Mouse (Mus musculus) MEL (cell line): ENCODE measurements around the gene Gm16181. TPM values are rescaled to one million over a fixed set of nuclear protein-coding genes. Genes with fewer than 3 reads are reported as not detected.

ENCODE experiments used
- DNase-seq: peaks from one replicate; pipeline ENCODE4 v3.0.0; 2011; ENCODE audit warnings: low read depth, low spot score
- H3K27ac ChIP-seq: 2 replicates; pipeline ENCODE4 v1.5.1; 2012; ENCODE audit warnings: low read depth, mild to moderate bottlenecking, control low read depth, low read length, moderate library complexity; ENCODE audit not compliant: control insufficient read depth
- H3K27me3 ChIP-seq, 2 experiments: fragments of 150-350 bp in 1 of 2; sonication (generic) in 1 of 2; 2 replicates each; pipeline ENCODE4 v1.6.1; 2012; ENCODE audit warnings: low read length in 2 of 2, mild to moderate bottlenecking in 2 of 2, improper control_type of control experiment in 1 of 2, moderate library complexity in 1 of 2; ENCODE audit not compliant: insufficient read depth in 2 of 2, control insufficient read depth in 1 of 2
- H3K36me3 ChIP-seq, 2 experiments: 2 replicates each; pipeline ENCODE4 v1.6.1; 2012 to 2014; ENCODE audit warnings: low read length in 2 of 2, improper control_type of control experiment in 1 of 2, inconsistent platforms in 1 of 2, mild to moderate bottlenecking in 1 of 2; ENCODE audit not compliant: insufficient read depth in 2 of 2, control insufficient read depth in 1 of 2
- H3K4me1 ChIP-seq, 2 experiments: fragments of 150-350 bp in 1 of 2; sonication (generic) in 1 of 2; 2 replicates each; pipeline ENCODE4 v1.6.1; 2012; ENCODE audit warnings: low read length in 2 of 2, improper control_type of control experiment in 1 of 2, mild to moderate bottlenecking in 1 of 2; ENCODE audit not compliant: insufficient read depth in 2 of 2, control insufficient read depth in 1 of 2
- H3K4me3 ChIP-seq, 2 experiments: fragments of 150-350 bp in 1 of 2; sonication (generic) in 1 of 2; 2 replicates each; pipeline ENCODE4 v1.5.1; 2012; ENCODE audit warnings: low read depth in 2 of 2, low read length in 2 of 2, mild to moderate bottlenecking in 2 of 2, moderate library complexity in 2 of 2, control low read depth in 1 of 2, improper control_type of control experiment in 1 of 2; ENCODE audit not compliant: control insufficient read depth in 1 of 2, insufficient read depth in 1 of 2
- H3K79me2 ChIP-seq: 2 replicates; pipeline ENCODE4 v1.6.1; 2012; ENCODE audit warnings: mild to moderate bottlenecking, low read length, moderate library complexity; ENCODE audit not compliant: control insufficient read depth, poor library complexity, insufficient read depth
- H3K9ac ChIP-seq: 2 replicates; pipeline ENCODE4 v1.6.1; 2012; ENCODE audit warnings: low read depth, mild to moderate bottlenecking, control low read depth, low read length, moderate library complexity; ENCODE audit not compliant: control insufficient read depth, poor library complexity, severe bottlenecking
- H3K9me3 ChIP-seq: fragments of 150-350 bp; sonication (generic); replicated peaks from 2 replicates; pipeline ENCODE4 v1.6.1; 2012; ENCODE audit warnings: mild to moderate bottlenecking, low read length, improper control_type of control experiment, moderate library complexity; ENCODE audit not compliant: insufficient read depth
- CTCF ChIP-seq, 3 experiments: IDR thresholded peaks in 2 of 3; conservative IDR thresholded peaks in 1 of 3; 2 replicates each; pipeline ENCODE4 v1.5.1; 2011 to 2012; ENCODE audit warnings: low read length in 3 of 3, low read depth in 2 of 3, mild to moderate bottlenecking in 2 of 3, improper control_type of control experiment in 1 of 3, inconsistent platforms in 1 of 3, mixed read lengths in 1 of 3, moderate library complexity in 1 of 3; ENCODE audit not compliant: control insufficient read depth in 1 of 3, insufficient read depth in 1 of 3, poor library complexity in 1 of 3, severe bottlenecking in 1 of 3
- ELF1 ChIP-seq: IDR thresholded peaks from 2 replicates; pipeline ENCODE4 v1.6.1; 2014; ENCODE audit warnings: low read depth, mild to moderate bottlenecking, inconsistent platforms, low read length, improper control_type of control experiment, moderate library complexity
- EP300 ChIP-seq, 2 experiments: IDR thresholded peaks; 2 replicates each; pipeline ENCODE4 v1.6.1; 2011; ENCODE audit warnings: improper control_type of control experiment in 2 of 2, low read length in 2 of 2, low read depth in 1 of 2, mild to moderate bottlenecking in 1 of 2
- ETS1 ChIP-seq: IDR thresholded peaks from 2 replicates; pipeline ENCODE4 v1.6.1; 2012; ENCODE audit warnings: low read depth, mild to moderate bottlenecking, inconsistent platforms, low read length, improper control_type of control experiment, moderate library complexity
- GABPA ChIP-seq: IDR thresholded peaks from 2 replicates; pipeline ENCODE4 v1.6.1; 2012; ENCODE audit warnings: low read depth, mild to moderate bottlenecking, inconsistent platforms, low read length, improper control_type of control experiment, moderate library complexity
- GATA1 ChIP-seq: IDR thresholded peaks from 2 replicates; pipeline ENCODE4 v1.6.1; 2011; ENCODE audit warnings: low read depth, low read length, improper control_type of control experiment
- HCFC1 ChIP-seq: IDR thresholded peaks from 2 replicates; pipeline ENCODE4 v1.6.1; 2012; ENCODE audit warnings: low read depth, mild to moderate bottlenecking, inconsistent platforms, low read length, improper control_type of control experiment, moderate library complexity
- JUND ChIP-seq: IDR thresholded peaks from 2 replicates; pipeline ENCODE4 v1.6.1; 2011; ENCODE audit warnings: low read depth, mild to moderate bottlenecking, improper control_type of control experiment, low read length
- KAT2A ChIP-seq: conservative IDR thresholded peaks from 2 replicates; pipeline ENCODE4 v1.6.1; 2012; ENCODE audit warnings: low read depth, low read length, improper control_type of control experiment, inconsistent platforms
- MAX ChIP-seq: IDR thresholded peaks from 2 replicates; pipeline ENCODE4 v1.6.1; 2011; ENCODE audit warnings: low read length, improper control_type of control experiment
- MAZ ChIP-seq: IDR thresholded peaks from 2 replicates; pipeline ENCODE4 v1.6.1; 2012; ENCODE audit warnings: low read depth, mild to moderate bottlenecking, inconsistent platforms, low read length, improper control_type of control experiment
- MXI1 ChIP-seq: IDR thresholded peaks from 2 replicates; pipeline ENCODE4 v1.6.1; 2011; ENCODE audit warnings: mild to moderate bottlenecking, low read depth, low read length, improper control_type of control experiment
- MYB ChIP-seq: IDR thresholded peaks from 2 replicates; pipeline ENCODE4 v1.6.1; 2011; ENCODE audit warnings: mild to moderate bottlenecking, low read depth, low read length, improper control_type of control experiment
- MYC ChIP-seq: IDR thresholded peaks from 2 replicates; pipeline ENCODE4 v1.6.1; 2011; ENCODE audit warnings: low read depth, mild to moderate bottlenecking, low read length, improper control_type of control experiment, moderate library complexity
- NELFE ChIP-seq: IDR thresholded peaks from 2 replicates; pipeline ENCODE4 v1.6.1; 2011; ENCODE audit warnings: low read depth, low read length, improper control_type of control experiment
- NRF1 ChIP-seq: IDR thresholded peaks from 2 replicates; pipeline ENCODE4 v1.6.1; 2014; ENCODE audit warnings: low read depth, mild to moderate bottlenecking, inconsistent platforms, low read length, improper control_type of control experiment, moderate library complexity; ENCODE audit not compliant: poor library complexity, insufficient read depth, severe bottlenecking
- POLR2A ChIP-seq, 2 experiments: IDR thresholded peaks; 2 replicates each; pipeline ENCODE4 v1.6.1; 2011 to 2012; ENCODE audit warnings: low read length in 2 of 2, mild to moderate bottlenecking in 2 of 2, control low read depth in 1 of 2, improper control_type of control experiment in 1 of 2, low read depth in 1 of 2, moderate library complexity in 1 of 2; ENCODE audit not compliant: control insufficient read depth in 1 of 2, insufficient read depth in 1 of 2, poor library complexity in 1 of 2
- POLR2AphosphoS2 ChIP-seq: IDR thresholded peaks from 2 replicates; pipeline ENCODE4 v1.6.1; 2011; ENCODE audit warnings: low read length, improper control_type of control experiment
- SIN3A ChIP-seq: IDR thresholded peaks from 2 replicates; pipeline ENCODE4 v1.6.1; 2012; ENCODE audit warnings: low read length, improper control_type of control experiment, inconsistent platforms
- SMC3 ChIP-seq: IDR thresholded peaks from 2 replicates; pipeline ENCODE4 v1.6.1; 2011; ENCODE audit warnings: low read depth, low read length, improper control_type of control experiment
- TBP ChIP-seq: IDR thresholded peaks from 2 replicates; pipeline ENCODE4 v1.8.0; 2011; ENCODE audit warnings: low read depth, low read length, improper control_type of control experiment
- TCF12 ChIP-seq: IDR thresholded peaks from 2 replicates; pipeline ENCODE4 v1.6.1; 2014; ENCODE audit warnings: low read depth, mild to moderate bottlenecking, inconsistent platforms, low read length, improper control_type of control experiment, moderate library complexity
- UBTF ChIP-seq: IDR thresholded peaks from 2 replicates; pipeline ENCODE4 v1.6.1; 2012; ENCODE audit warnings: low read depth, mild to moderate bottlenecking, inconsistent platforms, low read length, improper control_type of control experiment, moderate library complexity, borderline replicate concordance; ENCODE audit not compliant: insufficient read depth
- USF2 ChIP-seq, 2 experiments: IDR thresholded peaks; 2 replicates each; pipeline ENCODE4 v1.6.1; 2011 to 2012; ENCODE audit warnings: improper control_type of control experiment in 2 of 2, low read length in 2 of 2, borderline replicate concordance in 1 of 2, inconsistent platforms in 1 of 2, low read depth in 1 of 2, mild to moderate bottlenecking in 1 of 2; ENCODE audit not compliant: insufficient read depth in 1 of 2
- ZMIZ1 ChIP-seq: IDR thresholded peaks from 2 replicates; pipeline ENCODE4 v1.6.1; 2012; ENCODE audit warnings: low read depth, mild to moderate bottlenecking, inconsistent platforms, low read length, improper control_type of control experiment, moderate library complexity
- ZNF384 ChIP-seq: IDR thresholded peaks from 2 replicates; pipeline ENCODE4 v1.6.1; 2012; ENCODE audit warnings: low read depth, mild to moderate bottlenecking, inconsistent platforms, low read length, improper control_type of control experiment
- polyA plus RNA-seq, 2 experiments: library from polyadenylated mRNA; stranded (reverse) in 1 of 2; unstranded in 1 of 2; fragments of >175 nt in 1 of 2; fragments of >200 nt in 1 of 2; gene quantifications; 2 replicates each; pipeline versions ENCODE4 v1.2.1 to v1.2.4; 2012; ENCODE audit warnings: low replicate concordance in 2 of 2, low read depth in 1 of 2; ENCODE audit not compliant: insufficient read length in 2 of 2, insufficient read depth in 1 of 2, missing spikeins in 1 of 2
- total RNA-seq: library from RNA; depleted of rRNA; stranded (reverse); fragments of 300-350 nt; gene quantifications from 2 replicates; pipeline ENCODE4 v1.2.3, GENCODE M21; 2012

Gm16181 gene
- total and polyA plus RNA-seq, 3 experiments: 0.58 TPM; not detected in 2

GRCm38 (mm10) chr17:35242015-35242941 is 21.6 kb downstream of the Gm16181 start:
- peak overlapping the region; percentile 96 for H3K9ac ChIP-seq
- peaks cover 57% of the 10 kb centered on the region for H3K79me2 ChIP-seq
- H3K27ac ChIP-seq: peak overlapping the region; percentile 94
- H3K27me3 ChIP-seq: no peaks in the 10 kb centered on the region
- H3K9me3 ChIP-seq: no peaks in the 10 kb centered on the region
- H3K4me1 ChIP-seq: peaks cover 5 to 28% of the 10 kb centered on the region in 2 experiments; a peak in 3 of 4 replicates
- peak; percentile 89 for DNase-seq
- peaks cover 25 to 31% of the 10 kb centered on the region in 2 experiments for H3K36me3 ChIP-seq
- TF ChIP-seq HCFC1 (no peak), ZMIZ1 (peak; percentile 33; the same call in 1 of the 2 replicates), ZNF384 (no peak), JUND (no peak), KAT2A (no peak), MAZ (0 out of 2 replicates have a peak, but pooled peaks have one; percentile 1), SIN3A (peak; percentile 88), TBP (peak; percentile 94), EP300 (IDR thresholded peaks at IDR 0.05; ENCODE audit: low read depth in 1 of 2, low read length in 2 of 2) (no peak), NRF1 (peak; percentile 52; the same call in 1 of the 2 replicates), MYC (peak; percentile 84), USF2 (IDR thresholded peaks at IDR 0.05; ENCODE audit: borderline replicate concordance in 1 of 2, insufficient read depth in 1 of 2, low read depth in 1 of 2, low read length in 2 of 2) (no peak), NELFE (peak; percentile 77), MAX (peak; percentile 74), POLR2AphosphoS2 (peak; percentile 56; the same call in 1 of the 2 replicates), MXI1 (peak; percentile 91), MYB (no peak), UBTF (0 out of 2 replicates have a peak, but pooled peaks have one; percentile 63), SMC3 (no peak), GABPA (no peak), POLR2A (IDR thresholded peaks at IDR 0.05; ENCODE audit: control insufficient read depth in 1 of 2, insufficient read depth in 1 of 2, low read depth in 1 of 2, low read length in 2 of 2, poor library complexity in 1 of 2) (peak; percentile 59 to 90), CTCF (IDR thresholded peaks at IDR 0.05 in 2 of 3, conservative IDR thresholded peaks at IDR 0.05 in 1 of 3; ENCODE audit: control insufficient read depth in 1 of 3, insufficient read depth in 1 of 3, low read depth in 2 of 3, low read length in 3 of 3, poor library complexity in 1 of 3, severe bottlenecking in 1 of 3) (peak in 1 of 3 experiments; percentile 13; a peak in 3 of 6 replicates), TCF12 (peak; percentile 60; the same call in 1 of the 2 replicates), ETS1 (peak; percentile 40; the same call in 1 of the 2 replicates), GATA1 (peak; percentile 79), ELF1 (no peak; the same call in 1 of the 2 replicates)
- TF ChIP-seq, all 39 proteins: peak for 16
- H3K4me3 ChIP-seq: peak overlapping the region; percentile 79 to 95
